Mouse (Mus musculus): ENCODE data around the gene Patz1. TPM values are rescaled to one million over a fixed set of nuclear protein-coding genes. Genes with fewer than 3 reads are reported as not detected.

Gene Patz1
- total RNA-seq, 2 experiments from 2014 or later: 64.2 to 89.5 TPM

DNA sequence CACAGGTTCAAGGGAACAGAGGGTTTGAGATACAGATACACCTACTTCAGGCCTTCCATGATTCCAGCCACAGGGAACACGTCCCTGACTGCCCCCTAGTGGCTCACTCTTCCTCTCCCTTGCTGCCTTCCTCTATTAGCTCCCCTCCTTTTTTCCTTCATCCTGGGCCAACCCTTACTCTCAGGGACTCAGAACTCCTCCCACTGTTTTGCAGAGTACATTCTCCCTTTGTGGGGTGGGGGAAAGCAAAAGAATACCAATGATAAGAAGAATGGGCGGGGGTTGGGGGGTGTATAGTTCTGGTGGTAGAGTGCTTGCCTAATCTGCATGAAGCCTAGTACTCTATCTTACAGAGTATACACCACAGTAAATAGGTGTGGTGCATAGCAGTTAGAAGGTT is 25.5 kb downstream of the Patz1 start:
- peak; percentile 69 for ATAC-seq (replicated peaks; ENCODE audit: low FRiP score, low TSS enrichment, poor library complexity, severe bottlenecking)

GRCm38 (mm10) chr11:3318286-3318685 is 29.6 kb downstream of the Patz1 start:
- ATAC-seq (replicated peaks; ENCODE audit: low FRiP score, low TSS enrichment, poor library complexity, severe bottlenecking): no peak

- ATAC-seq (replicated peaks; ENCODE audit: low FRiP score, low TSS enrichment, poor library complexity, severe bottlenecking): no peak
These were observed 39.6 kb downstream of the Patz1 start for GRCm38 (mm10) chr11:3328271-3328670.

DNA sequence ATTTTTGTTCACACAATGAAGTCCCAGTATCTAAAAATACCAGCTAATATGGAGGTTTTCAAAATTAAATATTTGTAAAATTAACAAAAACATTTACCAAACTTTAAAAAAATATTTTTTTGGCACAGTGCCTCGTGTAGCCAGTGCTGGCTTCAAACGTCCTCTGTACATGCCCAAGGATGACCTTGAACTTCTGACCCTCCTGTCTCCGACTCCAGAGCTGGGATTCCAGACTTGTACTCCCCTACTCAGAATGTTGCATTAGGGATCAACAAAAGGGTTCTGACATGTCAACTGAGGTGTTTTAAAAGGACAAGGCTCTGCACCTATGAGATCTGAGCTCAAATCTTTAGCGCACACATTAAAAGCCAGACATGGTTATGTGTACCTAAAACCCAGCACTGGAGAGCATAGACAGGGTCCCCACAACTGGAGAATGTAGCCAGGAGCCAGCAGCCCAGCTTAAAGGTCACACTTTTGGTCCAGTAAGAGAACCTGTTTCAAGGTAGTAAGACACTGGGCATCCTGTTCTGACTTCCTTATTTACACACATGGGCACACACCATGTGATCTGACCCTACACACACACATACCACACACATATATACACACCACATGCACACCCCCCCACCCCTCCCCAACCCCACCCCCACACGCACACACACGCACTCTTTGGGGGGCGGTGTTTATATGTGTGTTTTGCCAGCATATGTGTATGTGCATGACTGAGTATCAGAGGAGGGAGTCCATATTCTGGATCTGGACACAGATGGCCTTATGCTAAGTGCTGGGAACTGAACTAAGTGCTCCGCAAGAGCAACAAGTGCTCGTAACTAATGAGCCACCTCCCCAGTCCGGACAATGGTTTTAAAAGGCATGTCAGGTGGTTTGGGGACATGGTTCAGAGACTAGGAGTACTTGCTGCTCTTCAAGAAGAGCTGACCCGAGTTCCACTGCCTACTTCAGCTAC is 40.4 kb downstream of the Patz1 start:
- ATAC-seq (replicated peaks; ENCODE audit: low FRiP score, low TSS enrichment, poor library complexity, severe bottlenecking): no peak

- ATAC-seq (replicated peaks; ENCODE audit: low FRiP score, low TSS enrichment, poor library complexity, severe bottlenecking): no peak
These were observed 41.3 kb downstream of the Patz1 start, which contains the start of gene Pik3ip1 for GRCm38 (mm10) chr11:3329891-3330451. Gene Pik3ip1 (plus strand): TSS chr11:3330401.

DNA sequence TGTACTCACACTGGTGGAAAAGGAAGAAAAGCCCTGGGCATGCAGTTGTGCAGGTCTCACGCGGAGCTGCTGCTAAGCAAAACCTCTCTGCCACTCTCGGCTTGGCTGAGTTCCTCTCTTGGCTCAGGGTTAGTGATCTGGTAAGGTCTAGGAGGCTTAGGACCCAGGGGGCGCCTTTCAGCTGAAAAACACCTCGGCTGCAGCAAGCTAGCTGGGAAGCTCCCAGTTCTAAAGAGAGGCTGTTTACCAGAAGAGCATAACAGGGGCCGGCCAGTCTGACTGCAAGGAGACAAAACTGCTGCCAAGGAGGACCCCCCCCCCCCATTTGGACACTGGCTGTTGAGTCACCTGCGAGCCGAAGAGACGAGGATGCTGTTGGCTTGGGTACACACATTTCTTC is 41.9 kb downstream of the Patz1 start:
- ATAC-seq (replicated peaks; ENCODE audit: low FRiP score, low TSS enrichment, poor library complexity, severe bottlenecking): peak; percentile 50

DNA sequence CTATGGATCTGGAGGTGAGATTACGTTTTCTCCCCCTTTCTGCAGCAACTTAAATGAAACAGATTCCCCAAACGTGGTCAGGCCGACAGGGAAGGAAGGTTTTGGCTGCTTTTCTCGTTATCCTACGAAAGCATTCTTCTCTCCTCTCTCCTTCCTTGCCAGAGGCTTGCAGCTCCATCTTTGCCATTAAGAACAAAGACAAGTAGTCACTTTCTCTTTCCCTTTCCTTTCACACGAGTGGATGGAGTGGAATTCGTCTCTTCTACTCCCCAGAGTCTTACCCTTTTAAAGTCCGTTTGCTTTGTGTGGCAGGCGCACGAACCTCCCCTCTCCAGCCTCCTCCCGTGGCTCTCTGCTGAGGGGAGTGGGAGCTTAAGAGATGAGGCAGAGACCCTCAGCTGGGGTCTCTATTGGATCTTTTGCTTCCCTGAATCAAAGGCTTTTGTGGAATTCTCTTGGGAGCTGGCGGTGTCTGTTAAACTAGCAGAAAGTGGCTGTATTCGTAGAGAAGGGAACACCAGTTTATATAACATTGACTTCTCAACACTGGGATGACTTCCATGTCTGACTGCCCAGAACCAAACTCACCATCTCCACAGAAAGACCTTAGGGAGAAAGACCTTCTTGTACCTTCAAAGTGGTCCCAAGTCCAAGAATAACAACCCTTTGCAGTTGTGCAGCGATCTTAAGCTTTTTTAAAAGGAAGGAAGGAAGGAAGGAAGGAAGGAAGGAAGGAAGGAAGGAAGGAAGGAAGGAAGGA is 42.5 kb downstream of the Patz1 start:
- no peak for ATAC-seq (replicated peaks; ENCODE audit: low FRiP score, low TSS enrichment, poor library complexity, severe bottlenecking)

GRCm38 (mm10) chr11:3331756-3332642 is 43.3 kb downstream of the Patz1 start:
- ATAC-seq (replicated peaks; ENCODE audit: low FRiP score, low TSS enrichment, poor library complexity, severe bottlenecking): peak; percentile 86

DNA sequence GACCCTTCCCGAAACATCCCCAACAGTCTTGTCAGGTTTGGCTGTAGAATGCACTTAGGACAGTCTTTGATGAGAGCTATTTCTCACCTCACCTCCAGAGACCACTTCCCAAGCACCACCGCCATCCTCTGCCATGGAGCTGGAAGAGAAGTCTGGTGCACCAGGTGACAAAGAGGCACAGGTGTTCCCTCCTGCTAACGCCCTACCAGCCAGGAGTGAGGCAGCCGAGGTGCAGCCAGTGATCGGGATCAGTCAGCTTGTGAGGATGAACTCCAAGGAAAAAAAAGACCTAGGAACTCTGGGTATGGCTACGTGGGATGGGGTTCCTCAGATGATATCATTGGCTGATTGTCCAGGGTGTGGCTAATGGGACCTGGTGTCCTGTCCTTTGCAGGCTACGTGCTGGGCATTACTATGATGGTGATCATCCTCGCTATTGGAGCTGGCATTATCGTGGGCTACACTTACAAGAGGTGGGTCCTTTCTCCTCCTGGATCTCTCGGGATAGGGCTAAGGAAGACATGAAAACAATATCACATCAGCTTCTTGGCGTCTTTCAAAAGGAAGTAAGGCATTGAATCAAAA is 44.5 kb downstream of the Patz1 start:
- no peak for ATAC-seq (replicated peaks; ENCODE audit: low FRiP score, low TSS enrichment, poor library complexity, severe bottlenecking)

- no peak for ATAC-seq (replicated peaks; ENCODE audit: low FRiP score, low TSS enrichment, poor library complexity, severe bottlenecking)
These were observed 45.6 kb downstream of the Patz1 start for GRCm38 (mm10) chr11:3334141-3334710.

GRCm38 (mm10) chr11:3334711-3335316 is 46.1 kb downstream of the Patz1 start:
- ATAC-seq (replicated peaks; ENCODE audit: low FRiP score, low TSS enrichment, poor library complexity, severe bottlenecking): no peak

- peak; percentile 25; the same call in 1 of the 2 replicates for ATAC-seq (replicated peaks; ENCODE audit: low FRiP score, low TSS enrichment, poor library complexity, severe bottlenecking)
These were observed 47.1 kb downstream of the Patz1 start for GRCm38 (mm10) chr11:3335651-3336216.

DNA sequence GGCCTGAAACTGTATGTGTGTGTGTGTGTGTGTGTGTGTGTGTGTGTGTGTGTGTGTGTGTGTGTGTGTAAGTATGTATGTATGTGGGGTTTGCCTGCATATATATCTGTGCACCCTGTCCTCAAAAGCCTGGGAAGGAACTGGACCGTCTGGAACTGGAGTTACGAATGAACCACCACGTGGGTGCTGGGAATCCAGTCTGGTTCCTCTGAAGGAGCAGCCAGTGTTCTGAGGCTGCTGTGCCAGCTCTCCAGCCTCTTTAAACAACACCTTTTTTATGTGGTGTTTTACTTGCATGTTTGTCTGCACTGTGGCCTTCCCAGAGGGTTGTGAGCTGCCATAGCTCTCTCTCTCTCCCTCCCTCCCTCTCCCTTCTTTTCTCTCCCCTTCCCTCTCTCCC is 47.9 kb downstream of the Patz1 start:
- no peak for ATAC-seq (replicated peaks; ENCODE audit: low FRiP score, low TSS enrichment, poor library complexity, severe bottlenecking)

DNA sequence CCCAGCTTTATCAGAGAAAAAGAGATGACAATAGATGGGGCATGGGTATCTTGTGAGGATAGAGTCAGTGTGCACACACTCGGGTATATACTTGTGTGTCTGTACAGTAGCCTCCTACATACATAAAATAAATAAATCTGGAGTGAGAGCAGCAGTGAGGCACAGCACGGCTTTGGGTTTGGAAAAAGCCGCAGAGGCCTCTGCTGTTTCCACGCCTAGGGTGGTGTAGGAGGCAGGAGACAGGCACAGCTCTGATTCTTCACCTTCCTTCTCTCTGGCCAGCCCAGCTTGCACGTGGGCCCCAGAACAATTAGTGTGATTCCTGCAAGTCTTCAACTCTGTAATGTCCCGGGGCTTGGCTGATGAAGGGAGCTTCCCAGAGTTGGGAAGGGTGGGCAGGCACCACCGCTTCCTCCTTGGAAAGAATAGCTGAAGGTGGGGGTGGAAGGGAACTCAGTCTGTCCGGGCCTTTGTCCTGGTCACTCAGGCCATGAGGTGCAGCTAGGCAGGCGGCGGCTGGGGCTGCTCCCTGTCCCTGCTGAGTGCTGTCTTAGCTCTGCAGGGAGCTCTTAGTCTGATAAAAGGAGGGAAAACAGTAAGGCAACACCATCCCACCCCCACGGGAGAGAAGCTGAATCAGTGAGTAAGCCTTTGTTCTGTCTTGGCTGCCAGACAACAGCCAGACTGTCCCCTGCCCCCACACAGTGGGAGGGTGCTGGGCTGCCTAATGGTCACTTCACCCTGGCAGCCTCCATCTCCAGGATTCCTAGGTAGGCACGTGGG is 48.7 kb downstream of the Patz1 start:
- ATAC-seq (replicated peaks; ENCODE audit: low FRiP score, low TSS enrichment, poor library complexity, severe bottlenecking): no peak

DNA sequence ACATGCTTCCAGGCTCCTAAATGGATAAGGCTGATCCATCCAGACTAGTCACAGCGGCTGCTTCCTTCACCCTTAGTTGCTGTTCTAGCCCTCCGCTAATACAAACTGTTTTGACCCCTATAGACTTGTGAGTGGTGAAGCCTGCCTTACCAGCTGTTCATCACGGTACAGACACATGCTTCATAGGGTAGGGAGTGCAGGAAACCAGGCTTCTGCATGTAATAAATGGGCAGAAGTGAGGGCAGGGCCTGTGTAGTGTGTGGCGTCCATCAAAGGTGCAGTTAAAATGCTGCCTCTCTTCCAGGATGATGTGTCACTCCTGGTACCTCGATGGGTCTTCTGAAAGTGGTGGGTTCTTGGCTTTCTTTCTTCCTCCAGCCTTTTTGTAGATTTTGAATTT is 49.3 kb downstream of the Patz1 start:
- ATAC-seq (replicated peaks; ENCODE audit: low FRiP score, low TSS enrichment, poor library complexity, severe bottlenecking): no peak

DNA sequence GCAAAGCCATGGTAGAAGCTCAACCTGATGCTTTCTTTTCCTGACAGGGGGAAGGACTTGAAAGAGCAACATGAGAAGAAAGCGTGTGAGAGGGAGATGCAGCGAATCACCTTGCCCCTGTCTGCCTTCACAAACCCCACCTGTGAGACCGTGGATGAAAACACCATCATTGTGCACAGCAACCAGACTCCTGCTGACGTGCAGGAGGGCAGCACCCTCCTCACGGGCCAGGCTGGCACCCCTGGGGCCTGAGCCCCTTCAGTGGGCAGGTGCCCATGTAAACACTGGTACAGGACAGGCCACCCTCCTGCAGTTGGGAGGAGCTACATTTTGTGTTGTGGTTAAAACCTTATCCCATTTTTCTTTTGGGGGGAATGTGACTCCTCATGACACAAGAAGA is 52.8 kb downstream of the Patz1 start:
- ATAC-seq (replicated peaks; ENCODE audit: low FRiP score, low TSS enrichment, poor library complexity, severe bottlenecking): no peak

- no peak for ATAC-seq (replicated peaks; ENCODE audit: low FRiP score, low TSS enrichment, poor library complexity, severe bottlenecking)
These were observed 56.2 kb downstream of the Patz1 start for GRCm38 (mm10) chr11:3344916-3345315.
